Mouse (Mus musculus) midbrain, embryonic 10.5 days (tissue): ENCODE measurements around the gene Atxn1. TPM values are rescaled to one million over a fixed set of nuclear protein-coding genes. Genes with fewer than 3 reads are reported as not detected.

ENCODE experiments used
- DNase-seq: peaks from one replicate; pipeline ENCODE4 v3.0.0-alpha.2; 2017; ENCODE audit warnings: low spot score
- H3K27ac ChIP-seq: fragments of 300-500 bp; sonication (generic); replicated peaks from 2 replicates; pipeline ENCODE4 v1.5.1; 2016; ENCODE audit warnings: mild to moderate bottlenecking
- H3K27me3 ChIP-seq: fragments of 300-500 bp; sonication (generic); 2 replicates; pipeline ENCODE4 v1.6.1; 2016; ENCODE audit warnings: low read depth, mild to moderate bottlenecking; ENCODE audit not compliant: poor library complexity, severe bottlenecking
- H3K36me3 ChIP-seq: fragments of 300-500 bp; sonication (generic); 2 replicates; pipeline ENCODE4 v1.6.1; 2016; ENCODE audit warnings: mild to moderate bottlenecking, moderate library complexity
- H3K4me1 ChIP-seq: fragments of 300-500 bp; sonication (generic); 2 replicates; pipeline ENCODE4 v1.6.1; 2016
- H3K4me3 ChIP-seq: fragments of 300-500 bp; sonication (generic); 2 replicates; pipeline ENCODE4 v1.5.1; 2016; ENCODE audit warnings: mild to moderate bottlenecking, moderate library complexity
- H3K9me3 ChIP-seq: fragments of 300-500 bp; sonication (generic); replicated peaks from 2 replicates; pipeline ENCODE4 v1.6.1; 2016; ENCODE audit warnings: mild to moderate bottlenecking
- WGBS: fragments of 180-500 bp; shearing (Covaris S2); methylation state at CpG from one replicate; pipeline ENCODE4 v1.1.7; 2016; 5-methylcytosine and 5-hydroxymethylcytosine counted together
- polyA plus RNA-seq: library from polyadenylated mRNA; unstranded; fragments of >200 nt; fragmentation: Nextera tagmentation; extraction: Ambion mirVana; gene quantifications from 2 replicates; pipeline ENCODE4 v1.2.1, GENCODE M21; 2016

Gene Atxn1
- polyA plus RNA-seq, 1 experiment from 2014 or later, result 1.3 TPM

DNA sequence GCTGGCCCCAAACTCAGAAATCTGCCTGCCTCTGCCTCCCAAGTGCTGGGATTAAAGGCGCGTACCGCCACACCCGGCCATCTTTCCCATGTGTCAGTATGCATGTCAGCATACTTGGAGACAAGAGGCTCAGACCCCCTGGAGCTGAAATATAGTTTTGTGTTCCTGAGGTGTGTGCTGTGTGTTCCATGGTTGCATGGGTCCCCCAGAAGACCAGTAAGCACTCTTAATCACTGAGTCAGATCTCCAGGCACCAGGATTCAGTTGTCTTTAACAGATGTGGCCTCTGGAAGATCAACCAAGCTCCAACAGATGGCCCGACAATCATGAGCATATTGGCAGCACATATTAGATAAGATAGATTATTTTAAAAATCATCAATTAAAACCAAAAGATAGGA is 62.4 kb downstream of the Atxn1 start:
- Histone ChIP-seq H3K4me3 (no peak overlapping the region), H3K9me3 (no peaks in the 10 kb centered on the region), H3K27ac (no peak overlapping the region), H3K4me1 (peaks cover 36% of the 10 kb centered on the region), H3K36me3 (no peaks in the 10 kb centered on the region), H3K27me3 (no peaks in the 10 kb centered on the region)
- 97% methylated on average over 5 of the region's 5 CpGs for WGBS
- DNase-seq, result no peak

DNA sequence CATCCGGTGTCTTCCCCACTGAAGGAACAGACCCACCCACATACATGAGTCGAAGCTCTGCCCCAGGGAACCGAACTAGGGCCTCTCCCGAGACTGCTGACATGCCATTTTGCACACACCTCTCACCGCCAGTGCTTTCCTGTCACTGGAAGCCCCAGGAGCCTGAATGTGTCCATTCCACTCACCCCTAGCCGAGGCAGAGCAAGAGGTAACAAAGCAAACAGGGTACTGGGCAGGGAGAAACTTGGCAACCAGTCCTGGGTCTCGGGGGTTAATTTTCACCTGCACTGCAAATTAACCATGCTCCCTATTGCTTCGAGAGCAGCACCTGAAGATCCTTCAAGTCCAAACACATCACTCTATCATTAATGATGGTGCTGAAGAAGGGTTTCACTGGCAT is 64.0 kb downstream of the Atxn1 start:
- Histone ChIP-seq H3K36me3 (no peaks in the 10 kb centered on the region), H3K4me3 (no peak overlapping the region), H3K9me3 (no peaks in the 10 kb centered on the region), H3K27ac (no peak overlapping the region), H3K27me3 (no peaks in the 10 kb centered on the region), H3K4me1 (peaks cover 24% of the 10 kb centered on the region)
- no peak for DNase-seq
- 88% methylated on average over 8 of the region's 8 CpGs for WGBS

- H3K9me3 ChIP-seq, result no peaks in the 10 kb centered on the region
- 69% methylated on average over 2 of the region's 2 CpGs for WGBS
- DNase-seq, result no peak
- no peak overlapping the region for H3K27ac ChIP-seq
- no peaks in the 10 kb centered on the region for H3K36me3 ChIP-seq
- H3K27me3 ChIP-seq, result no peaks in the 10 kb centered on the region
- H3K4me3 ChIP-seq, result no peak overlapping the region
- peaks cover 14% of the 10 kb centered on the region; the same call in 1 of the 2 replicates for H3K4me1 ChIP-seq
Observed at GRCm38 (mm10) chr13:45897571-45897970, 67.2 kb downstream of the Atxn1 start.

DNA sequence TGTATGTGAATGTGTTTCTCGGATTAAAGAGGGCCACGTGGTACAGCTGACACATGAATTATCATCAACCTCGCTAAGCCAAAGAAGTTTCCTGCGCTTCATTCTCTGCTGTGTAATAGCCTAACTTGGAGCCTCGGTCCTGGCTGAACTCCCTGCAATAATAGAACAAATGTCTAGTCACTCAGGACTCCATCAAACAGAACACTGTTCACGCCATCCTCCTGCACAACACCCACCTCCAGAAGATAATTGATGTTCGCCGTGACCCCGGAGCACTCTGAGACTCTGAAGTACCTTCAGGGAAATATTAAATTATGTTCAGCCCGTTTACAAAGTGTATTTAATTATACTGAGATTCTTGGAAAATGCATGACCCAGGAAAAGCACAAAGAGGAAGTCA is 70.0 kb downstream of the Atxn1 start:
- H3K36me3 ChIP-seq, result no peaks in the 10 kb centered on the region
- H3K27ac ChIP-seq, result no peak overlapping the region
- 84% methylated on average over 10 of the region's 10 CpGs for WGBS
- no peak overlapping the region for H3K4me3 ChIP-seq
- no peaks in the 10 kb centered on the region for H3K9me3 ChIP-seq
- no peaks in the 10 kb centered on the region for H3K27me3 ChIP-seq
- peaks cover 8% of the 10 kb centered on the region; the same call in 1 of the 2 replicates for H3K4me1 ChIP-seq
- DNase-seq, result no peak

- Histone ChIP-seq H3K4me3 (no peak overlapping the region), H3K4me1 (0 out of 2 replicates have a peak, but pooled peaks cover 6% of the 10 kb centered on the region), H3K9me3 (no peaks in the 10 kb centered on the region), H3K27ac (no peak overlapping the region), H3K36me3 (no peaks in the 10 kb centered on the region), H3K27me3 (no peaks in the 10 kb centered on the region)
- no peak for DNase-seq
- WGBS, result 92% methylated on average over 6 of the region's 6 CpGs
Observed at GRCm38 (mm10) chr13:45894234-45894633, 70.6 kb downstream of the Atxn1 start.

DNA sequence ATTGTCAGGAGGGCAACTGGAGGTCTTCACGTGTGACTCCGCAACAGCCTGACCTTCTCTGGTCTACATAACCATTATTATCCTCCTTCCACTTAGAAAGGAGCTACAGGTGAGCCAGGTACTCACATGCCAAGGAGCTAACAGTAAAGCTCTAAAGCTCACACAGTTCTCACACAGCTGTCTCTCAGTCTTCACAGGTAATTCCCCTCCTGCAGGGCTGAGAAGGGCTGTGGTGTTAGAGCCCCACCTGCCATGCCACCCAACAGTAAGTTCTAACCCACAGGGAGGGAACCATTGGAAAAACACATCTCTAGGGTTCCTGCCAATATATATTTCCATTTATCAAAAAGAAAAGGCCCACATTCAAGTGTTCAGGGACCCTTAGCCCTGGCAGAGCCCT is 73.7 kb downstream of the Atxn1 start:
- H3K27ac ChIP-seq, result no peak overlapping the region
- H3K9me3 ChIP-seq, result no peaks in the 10 kb centered on the region
- no peaks in the 10 kb centered on the region for H3K27me3 ChIP-seq
- no peak for DNase-seq
- H3K4me3 ChIP-seq, result no peak overlapping the region
- H3K36me3 ChIP-seq, result no peaks in the 10 kb centered on the region
- H3K4me1 ChIP-seq, result 0 out of 2 replicates have a peak, but pooled peaks cover 6% of the 10 kb centered on the region
- WGBS, result 86% methylated on average over 2 of the region's 2 CpGs

DNA sequence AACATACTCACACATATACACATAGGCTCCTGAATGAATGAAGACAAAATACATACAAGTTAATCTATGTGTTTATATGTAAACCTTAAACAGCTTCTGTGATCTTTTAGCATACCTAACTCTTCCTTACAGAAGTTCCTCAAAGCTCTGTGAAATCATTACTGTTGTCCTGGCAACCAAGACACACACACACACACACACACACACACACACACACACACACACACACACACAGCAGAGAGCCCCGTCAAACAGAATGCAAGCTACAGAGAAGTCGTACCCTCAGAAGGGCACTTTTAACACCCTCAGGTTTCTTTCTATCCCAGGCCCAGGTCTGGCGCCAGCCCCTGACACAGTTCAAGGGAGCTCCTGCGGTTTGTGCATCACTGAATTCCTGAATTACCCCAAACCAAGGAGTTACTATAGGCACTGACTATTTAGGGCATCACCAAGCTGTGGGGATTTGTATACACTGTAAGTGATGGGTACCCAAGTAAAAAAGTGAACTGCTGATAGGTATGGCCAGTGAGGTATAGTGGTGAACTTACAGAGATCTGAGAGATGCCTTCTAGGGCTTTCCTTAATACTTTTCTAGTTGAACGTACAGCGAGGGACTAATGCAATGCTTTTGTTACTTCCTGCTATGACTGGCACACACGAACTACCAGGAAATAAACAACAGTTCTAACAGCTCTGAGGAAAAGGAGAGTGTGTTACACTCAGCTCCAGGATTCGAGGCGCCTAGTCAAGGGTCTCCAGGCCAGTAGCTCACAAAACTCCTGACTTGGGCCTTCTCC is 75.7 kb downstream of the Atxn1 start:
- Histone ChIP-seq H3K9me3 (no peaks in the 10 kb centered on the region), H3K36me3 (no peaks in the 10 kb centered on the region), H3K27ac (no peak overlapping the region), H3K4me1 (no peaks in the 10 kb centered on the region), H3K27me3 (no peaks in the 10 kb centered on the region), H3K4me3 (no peak overlapping the region)
- WGBS, result 76% methylated on average over 9 of the region's 9 CpGs
- no peak for DNase-seq

- Histone ChIP-seq H3K27ac (no peak overlapping the region), H3K4me1 (peaks cover 35% of the 10 kb centered on the region), H3K4me3 (no peak overlapping the region), H3K27me3 (peaks cover 33% of the 10 kb centered on the region), H3K36me3 (no peaks in the 10 kb centered on the region), H3K9me3 (no peaks in the 10 kb centered on the region)
- no peak for DNase-seq
- 84% methylated on average over 7 of the region's 7 CpGs for WGBS
Observed at GRCm38 (mm10) chr13:45884878-45885277, 79.9 kb downstream of the Atxn1 start.

- Histone ChIP-seq H3K9me3 (no peaks in the 10 kb centered on the region), H3K4me1 (peaks cover 45% of the 10 kb centered on the region), H3K27me3 (peaks cover 42% of the 10 kb centered on the region), H3K4me3 (no peak overlapping the region), H3K36me3 (no peaks in the 10 kb centered on the region), H3K27ac (no peak overlapping the region)
- DNase-seq, result no peak
- 86% methylated on average over 10 of the region's 10 CpGs for WGBS
Observed at GRCm38 (mm10) chr13:45883791-45884238, 81.0 kb downstream of the Atxn1 start.

GRCm38 (mm10) chr13:45882976-45883440 is 81.8 kb downstream of the Atxn1 start:
- Histone ChIP-seq H3K4me1 (peaks cover 45% of the 10 kb centered on the region), H3K9me3 (no peaks in the 10 kb centered on the region), H3K27me3 (peaks cover 50% of the 10 kb centered on the region), H3K27ac (no peak overlapping the region), H3K4me3 (no peak overlapping the region), H3K36me3 (no peaks in the 10 kb centered on the region)
- DNase-seq, result no peak
- 68% methylated on average over 3 of the region's 3 CpGs for WGBS

GRCm38 (mm10) chr13:45880543-45880845 is 84.3 kb downstream of the Atxn1 start:
- Histone ChIP-seq H3K27ac (no peak overlapping the region), H3K9me3 (no peaks in the 10 kb centered on the region), H3K36me3 (no peaks in the 10 kb centered on the region), H3K4me3 (no peak overlapping the region), H3K27me3 (peaks cover 71% of the 10 kb centered on the region), H3K4me1 (peaks cover 54% of the 10 kb centered on the region)
- 87% methylated on average over 5 of the region's 5 CpGs for WGBS
- no peak for DNase-seq

- Histone ChIP-seq H3K9me3 (no peaks in the 10 kb centered on the region), H3K36me3 (no peaks in the 10 kb centered on the region), H3K27ac (no peak overlapping the region), H3K27me3 (peaks cover 76% of the 10 kb centered on the region), H3K4me1 (peaks cover 54% of the 10 kb centered on the region), H3K4me3 (no peak overlapping the region)
- WGBS, result 53% methylated on average over 14 of the region's 14 CpGs
- DNase-seq, result no peak
Observed at GRCm38 (mm10) chr13:45879746-45880542, 84.9 kb downstream of the Atxn1 start.

DNA sequence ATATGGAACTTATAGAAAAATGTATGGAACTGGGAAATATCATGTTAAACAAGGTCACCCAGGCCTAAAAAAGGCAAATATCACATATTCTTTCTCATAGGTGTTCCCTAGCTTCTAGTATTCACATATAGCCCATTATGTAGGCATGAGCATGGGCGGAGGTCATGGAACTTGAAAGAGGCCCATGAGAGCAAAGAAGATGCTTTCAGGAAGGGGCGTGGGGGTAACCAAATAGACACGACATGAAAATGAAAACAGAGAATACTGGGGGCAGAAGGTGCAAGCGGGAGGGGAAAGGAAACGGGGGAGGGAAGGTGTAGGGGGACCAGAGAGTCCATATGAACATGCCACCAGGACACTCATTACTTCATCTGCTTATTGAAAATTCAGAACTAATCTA is 87.9 kb downstream of the Atxn1 start:
- no peak for DNase-seq
- no peak overlapping the region for H3K27ac ChIP-seq
- 90% methylated on average over 5 of the region's 5 CpGs for WGBS
- H3K36me3 ChIP-seq, result no peaks in the 10 kb centered on the region
- no peaks in the 10 kb centered on the region for H3K9me3 ChIP-seq
- H3K4me3 ChIP-seq, result no peak overlapping the region
- H3K4me1 ChIP-seq, result peaks cover 38% of the 10 kb centered on the region
- H3K27me3 ChIP-seq, result peaks cover 63% of the 10 kb centered on the region
